Mouse (Mus musculus): Measurements from ENCODE around the gene Parp4.

DNA sequence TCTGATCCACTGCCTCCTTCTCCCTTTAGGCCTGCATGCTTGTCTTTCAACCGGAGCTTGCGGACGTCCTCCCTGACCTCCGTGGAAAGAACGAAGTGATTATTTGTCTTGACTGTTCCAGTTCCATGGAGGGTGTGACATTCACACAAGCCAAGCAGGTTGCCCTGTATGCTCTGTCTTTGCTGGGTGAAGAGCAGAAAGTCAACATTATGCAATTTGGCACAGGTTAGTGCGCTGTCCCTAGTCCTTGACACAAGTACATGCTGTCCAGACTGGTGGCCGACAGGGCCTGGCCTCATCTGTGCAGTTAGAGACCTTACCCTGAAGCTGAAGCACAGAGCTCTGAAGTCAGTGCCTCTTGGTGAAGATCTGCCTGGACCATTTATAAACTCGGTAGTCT lies 45.0 kb downstream of the Parp4 start:
- TF ChIP-seq CTCF (IDR thresholded peaks at IDR 0.05; ENCODE audit: low read depth): no peak
- TF ChIP-seq EP300 (IDR thresholded peaks at IDR 0.05; ENCODE audit: low read depth): no peak

Measured in heart, postnatal 0 days (tissue).